Mouse (Mus musculus) lung, adult 2 months (tissue): ENCODE data around the gene Ubap1l.

ENCODE experiments used
- CTCF ChIP-seq: fragments of 200-500 bp; IDR thresholded peaks from 2 replicates; pipeline ENCODE4 v1.5.1; 2011; ENCODE audit warnings: mild to moderate bottlenecking, low read length, control low read depth; ENCODE audit not compliant: insufficient read depth
- POLR2A ChIP-seq: fragments of 200-500 bp; IDR thresholded peaks from 2 replicates; pipeline ENCODE4 v1.6.1; 2011; ENCODE audit warnings: low read depth, mild to moderate bottlenecking, control low read depth, low read length, borderline replicate concordance; ENCODE audit errors: extremely low read depth

GRCm38 (mm10) chr9:65390752-65391612, 30.1 kb downstream of the Ubap1l start:
- TF ChIP-seq CTCF (no peak), POLR2A (no peak)
